ENCODE assay signal across 8 mouse cellular contexts in the genomic region with DNA sequence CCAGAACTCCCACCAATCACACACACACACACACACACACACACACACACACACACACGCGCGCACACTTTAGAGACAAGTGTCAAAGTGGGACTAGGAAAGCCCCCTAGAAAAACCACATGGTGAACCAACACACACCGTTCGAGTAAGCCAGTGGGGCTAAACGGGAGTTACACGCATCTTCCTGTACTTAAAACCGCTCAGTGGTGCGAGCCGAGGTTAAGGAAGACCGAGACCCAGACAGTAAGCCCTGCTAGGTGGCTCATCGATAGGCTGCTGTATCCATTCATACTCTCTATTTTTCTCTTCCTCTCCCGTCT. TPM values are rescaled to one million over a fixed set of nuclear protein-coding genes. Genes with fewer than 3 reads are reported as not detected.
DNase-seq lines count a peak whose midpoint lies in the region; ATAC-seq and TF ChIP-seq lines count a peak whose summit lies in the region.

No protein-coding gene starts in this region.

- peaks cover 11% of the 10 kb centered on the region for H3K27me3 ChIP-seq in heart, embryonic 16.5 days (ENCODE audit: control insufficient read depth, insufficient read depth, low read length)
- H3K27me3 ChIP-seq in hindbrain, embryonic 15.5 days = 0 out of 2 replicates have a peak, but pooled peaks cover 3% of the 10 kb centered on the region
- peaks cover 7% of the 10 kb centered on the region for H3K27me3 ChIP-seq in midbrain, postnatal 0 days (ENCODE audit: insufficient read depth, low read length)

- no peak for ATAC-seq in heart, embryonic 16.5 days (replicated peaks; ENCODE audit: extremely low read depth, insufficient read depth, low FRiP score)
- ATAC-seq in hindbrain, embryonic 15.5 days (ENCODE audit: low FRiP score, low read depth) = 0 out of 2 replicates have a peak, but pooled peaks have one; percentile 19
- peak; percentile 20; the same call in 1 of the 2 replicates for ATAC-seq in midbrain, postnatal 0 days (ENCODE audit: low FRiP score)
- no peak for ATAC-seq in megakaryocyte progenitor cell, adult 5-6 weeks (replicated peaks; ENCODE audit: poor library complexity)
- no peak for ATAC-seq in activated CD4-positive, CD25-positive, alpha-beta regulatory T cell, adult 4 months

- no peaks in the 10 kb centered on the region for H3K9me3 ChIP-seq in heart, embryonic 16.5 days (replicated peaks; ENCODE audit: control insufficient read depth, low read length)
- H3K9me3 ChIP-seq in hindbrain, embryonic 15.5 days = no peaks in the 10 kb centered on the region
- H3K9me3 ChIP-seq in midbrain, postnatal 0 days (ENCODE audit: low read length) = no peaks in the 10 kb centered on the region

- no peak for TF ChIP-seq CTCF in midbrain, postnatal 0 days (IDR thresholded peaks at IDR 0.05)

- peak overlapping the region; percentile 53 for H3K4me3 ChIP-seq in heart, embryonic 16.5 days (ENCODE audit: low read length)
- H3K4me3 ChIP-seq in hindbrain, embryonic 15.5 days = peak overlapping the region; percentile 68
- peak overlapping the region; percentile 56 for H3K4me3 ChIP-seq in midbrain, postnatal 0 days (ENCODE audit: low read depth, low read length)

- no peak for DNase-seq in heart, postnatal 36 days
- DNase-seq in embryo, embryonic 11 days = peak; percentile 49
- DNase-seq in midbrain, postnatal 0 days (ENCODE audit: low spot score) = no peak
- no peak for DNase-seq in gastrocnemius, postnatal 14 days

- H3K4me1 ChIP-seq in heart, embryonic 16.5 days (ENCODE audit: control insufficient read depth, insufficient read depth, low read length) = peaks cover 14% of the 10 kb centered on the region
- peaks cover 30% of the 10 kb centered on the region for H3K4me1 ChIP-seq in hindbrain, embryonic 15.5 days (replicated peaks)
- no peaks in the 10 kb centered on the region for H3K4me1 ChIP-seq in midbrain, postnatal 0 days (ENCODE audit: insufficient read depth, low read length)

- no peak overlapping the region for H3K27ac ChIP-seq in heart, embryonic 16.5 days (ENCODE audit: low read length)
- H3K27ac ChIP-seq in hindbrain, embryonic 15.5 days (replicated peaks) = peak overlapping the region; percentile 97
- H3K27ac ChIP-seq in midbrain, postnatal 0 days (ENCODE audit: low read depth, low read length) = peak overlapping the region; percentile 68

- intact Hi-C loops in heart, postnatal 36 days (cut with DNase I) = loop anchor here (5.0 to 10.0 kb wide), 3 partner anchors 490 to 1807 kb away; partner anchors contain the start of genes BC052040 and Dph6
- intact Hi-C loops in gastrocnemius, postnatal 14 days (cut with DNase I; ENCODE audit: low total_unique reads) = no loop called here

- peak overlapping the region; percentile 56 for H3K9ac ChIP-seq in heart, embryonic 16.5 days (ENCODE audit: low read length)
- H3K9ac ChIP-seq in hindbrain, embryonic 15.5 days = peak overlapping the region; percentile 46
- peak overlapping the region; percentile 36; the same call in 1 of the 2 replicates for H3K9ac ChIP-seq in midbrain, postnatal 0 days (replicated peaks; ENCODE audit: low read length, poor library complexity, severe bottlenecking)

- no peaks in the 10 kb centered on the region for H3K36me3 ChIP-seq in heart, embryonic 16.5 days (ENCODE audit: control insufficient read depth, insufficient read depth)
- no peaks in the 10 kb centered on the region for H3K36me3 ChIP-seq in hindbrain, embryonic 15.5 days
- H3K36me3 ChIP-seq in midbrain, postnatal 0 days (ENCODE audit: insufficient read depth, low read length) = no peaks in the 10 kb centered on the region

- peak overlapping the region; percentile 90 for H3K4me2 ChIP-seq in heart, embryonic 16.5 days (ENCODE audit: low read depth, low read length)
- peak overlapping the region; percentile 73 for H3K4me2 ChIP-seq in hindbrain, embryonic 15.5 days
- H3K4me2 ChIP-seq in midbrain, postnatal 0 days (ENCODE audit: low read depth, low read length, poor library complexity, severe bottlenecking) = peak overlapping the region; percentile 74

- WGBS in heart, embryonic 16.5 days = 10% methylated on average over 13 of the region's 13 CpGs
- 5% methylated on average over 13 of the region's 13 CpGs for WGBS in hindbrain, embryonic 15.5 days
- WGBS in midbrain, postnatal 0 days = 2% methylated on average over 13 of the region's 13 CpGs

RNA-seq across cellular contexts. Expression of gene Meis2, which starts 6.6 kb away (rescaled TPM):
- 22.1 and 22.6 TPM in 2 replicates for polyA plus RNA-seq in heart, embryonic 16.5 days (2015; fragmentation: Nextera tagmentation; extraction: Ambion mirVana)
- 10 to 100 TPM; 20.8 to 27.4 TPM for total RNA-seq in heart, postnatal 36 days (2021)
- polyA plus RNA-seq in hindbrain, embryonic 15.5 days (2015; fragmentation: Nextera tagmentation; extraction: Ambion mirVana) = 139 and 140 TPM in 2 replicates
- 121 and 147 TPM in 2 replicates for total RNA-seq in midbrain, postnatal 0 days (2014; rRNA removed)
- polyA plus RNA-seq in midbrain, postnatal 0 days (2015; fragmentation: Nextera tagmentation; extraction: Ambion mirVana) = 52.1 and 58.3 TPM in 2 replicates
- not detected in 2 replicates for total RNA-seq in megakaryocyte progenitor cell, adult 5-6 weeks (2015)
- not detected in 2 replicates for total RNA-seq in megakaryocyte progenitor cell, adult 5-6 weeks (2017)
- polyA plus RNA-seq in activated CD4-positive, CD25-positive, alpha-beta regulatory T cell, adult 4 months (2017; shearing (Covaris generic)) = under 1 TPM in 1 of 2 experiments, not detected in 1; 0.26 TPM
- total RNA-seq in gastrocnemius, postnatal 14 days (2021) = 1 to 10 TPM; 2.6 to 3.2 TPM

Comparison
In these comparisons a context has a peak if more than half of its experiments do, and no peak if none do; other contexts are left out.
1. ATAC-seq: peak in hindbrain, embryonic 15.5 days (single experiment) and midbrain, postnatal 0 days (single experiment); none in heart, embryonic 16.5 days (single experiment), megakaryocyte progenitor cell, adult 5-6 weeks (single experiment) and activated CD4-positive, CD25-positive, alpha-beta regulatory T cell, adult 4 months (single experiment).
2. RNA of gene Meis2, which starts 6.6 kb away (total RNA-seq): 121 to 147 TPM in midbrain, postnatal 0 days and 20.8 to 27.4 TPM in heart, postnatal 36 days; 2.6 to 3.2 TPM in gastrocnemius, postnatal 14 days and not detected in megakaryocyte progenitor cell, adult 5-6 weeks; every median in the first group is over 4 times any median in the second.
3. Peak in every context shown above with its lines, with median percentiles within 50 percentile points of each other: H3K4me2 ChIP-seq, H3K4me3 ChIP-seq and H3K9ac ChIP-seq.